Mouse (Mus musculus): Measurements from ENCODE around the gene Cryzl1.
"Not testable (repeated sequence)": the region's sequence is repeated elsewhere in the genome, so short reads cannot be mapped to it uniquely, and the experiment has no call there.

The Cryzl1 gene

GRCm38 (mm10) chr16:91645420-91645819, 83.4 kb downstream of the Cryzl1 start:
- DNase-seq (ENCODE audit: low spot score), result not testable (repeated sequence)

- DNase-seq (ENCODE audit: low spot score), result no peak
Observed at GRCm38 (mm10) chr16:91644901-91645300, 83.9 kb downstream of the Cryzl1 start.

GRCm38 (mm10) chr16:91640171-91640570, 88.6 kb downstream of the Cryzl1 start:
- DNase-seq (ENCODE audit: low spot score), result no peak

- no peak for DNase-seq (ENCODE audit: low spot score)
Observed at GRCm38 (mm10) chr16:91639636-91640035, 89.1 kb downstream of the Cryzl1 start.

Data from yolk sac, embryonic 10.5 days (tissue).